Mouse (Mus musculus) natural killer cell, adult 2 months (primary cell): ENCODE measurements around the gene Gm10260.

Experiments used
- DNase-seq, 2 experiments: peaks; one replicate each; pipeline ENCODE4 v3.0.0; 2022; ENCODE audit warnings: low spot score in 2 of 2

The Gm10260 gene

DNA sequence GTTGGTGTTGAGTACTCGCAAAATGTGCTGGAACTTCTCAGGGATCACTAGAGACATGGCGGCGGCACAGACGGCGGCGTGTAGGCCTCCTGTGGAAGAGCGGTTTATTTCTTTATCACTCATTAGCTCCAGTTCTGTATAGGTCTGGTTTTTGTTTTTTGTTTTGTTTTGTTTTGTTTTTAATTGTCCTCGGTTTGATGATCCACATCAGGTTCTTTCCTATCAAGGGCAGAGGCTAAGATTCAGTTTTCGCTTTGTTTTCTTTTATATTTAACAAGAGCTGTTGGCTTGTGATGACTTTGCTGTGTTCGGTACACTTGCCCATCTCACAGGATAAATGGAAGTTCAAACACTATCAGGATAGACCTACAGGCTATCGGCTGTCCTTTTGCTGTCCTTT is at the start of gene Gm10260:
Gene Gm10260, minus strand, starts transcription at position 101 of the 400 bp plus-strand sequence.
- no peak for DNase-seq

DNA sequence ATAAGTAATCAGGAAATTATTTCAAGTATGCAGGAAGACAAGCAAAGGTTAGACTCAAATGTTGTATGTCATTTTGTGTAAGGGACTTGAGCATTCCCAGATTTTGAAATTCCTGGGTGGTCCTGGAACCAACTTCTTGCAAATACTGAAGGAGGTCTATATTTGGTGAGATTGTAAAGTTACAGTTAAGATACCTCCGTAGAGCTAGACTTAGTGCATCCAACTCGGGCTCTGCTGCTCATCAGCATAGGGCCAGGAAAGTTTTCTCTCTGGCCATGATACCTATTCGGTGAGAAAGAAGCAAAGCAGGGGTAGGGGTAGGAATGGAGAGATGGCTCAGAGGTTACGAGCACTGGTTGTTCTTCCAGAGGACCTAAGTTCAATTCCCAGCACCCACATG is 49.4 kb upstream of the Gm10260 start:
- DNase-seq: no peak

DNA sequence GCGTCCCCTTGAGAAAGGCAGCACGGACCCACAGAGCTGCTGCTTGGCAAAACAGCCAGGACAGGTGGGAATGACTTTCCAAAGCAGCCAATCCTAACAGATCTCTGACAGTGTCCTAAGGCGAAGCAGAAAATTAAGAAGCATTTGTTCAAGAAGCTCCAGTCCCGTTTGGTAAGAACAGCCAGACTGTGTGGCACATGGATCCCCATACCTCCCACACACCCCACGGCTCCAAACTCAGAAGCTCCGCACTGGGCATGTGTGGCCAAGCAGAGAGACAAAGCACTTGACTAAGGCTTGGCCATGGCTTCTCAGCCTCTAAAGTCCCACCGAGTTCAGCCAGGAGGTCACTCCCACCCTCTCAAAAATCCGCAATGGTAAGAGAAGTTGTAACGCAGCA is 45.5 kb upstream of the Gm10260 start:
- DNase-seq: no peak

DNA sequence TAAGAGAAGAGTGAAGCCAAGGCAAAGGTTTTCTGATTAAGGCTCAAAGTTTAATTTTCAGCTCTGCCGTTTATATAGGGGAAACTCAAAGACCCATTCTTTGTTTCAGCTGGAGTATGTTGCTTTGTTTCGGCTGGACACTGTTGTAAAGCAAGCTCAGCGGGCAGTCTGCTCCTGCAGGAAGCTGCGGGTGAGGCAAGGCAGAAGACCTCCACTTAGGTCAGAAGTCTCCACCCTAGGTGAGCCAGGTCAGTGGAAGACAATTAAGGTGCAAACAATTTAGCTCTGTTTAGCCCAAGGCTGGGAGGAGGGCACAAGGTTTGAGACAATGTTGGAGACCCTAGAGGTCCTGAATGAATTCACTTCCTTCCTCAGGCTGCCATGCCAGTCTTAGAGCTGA is 42.0 kb upstream of the Gm10260 start:
- no peak for DNase-seq

DNA sequence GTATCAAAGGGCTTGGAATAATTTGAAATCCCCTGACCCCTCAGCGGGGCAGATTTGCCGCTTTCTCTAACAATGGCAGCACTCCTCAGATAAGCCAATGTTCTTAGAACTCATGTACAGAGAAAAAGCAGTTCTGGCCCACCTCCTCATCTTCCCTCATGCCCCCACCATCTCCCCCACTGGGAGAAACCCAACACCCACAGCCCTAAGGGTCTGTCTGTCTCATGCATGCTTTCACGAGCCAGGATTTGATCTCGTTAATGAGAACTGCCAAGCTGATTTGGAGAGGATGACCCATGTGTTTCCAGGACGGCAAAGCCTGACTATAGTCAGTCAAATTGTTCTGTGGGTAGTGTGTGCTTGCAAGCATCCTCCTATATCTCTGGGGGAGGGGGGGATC is 37.0 kb upstream of the Gm10260 start:
- DNase-seq: no peak

DNA sequence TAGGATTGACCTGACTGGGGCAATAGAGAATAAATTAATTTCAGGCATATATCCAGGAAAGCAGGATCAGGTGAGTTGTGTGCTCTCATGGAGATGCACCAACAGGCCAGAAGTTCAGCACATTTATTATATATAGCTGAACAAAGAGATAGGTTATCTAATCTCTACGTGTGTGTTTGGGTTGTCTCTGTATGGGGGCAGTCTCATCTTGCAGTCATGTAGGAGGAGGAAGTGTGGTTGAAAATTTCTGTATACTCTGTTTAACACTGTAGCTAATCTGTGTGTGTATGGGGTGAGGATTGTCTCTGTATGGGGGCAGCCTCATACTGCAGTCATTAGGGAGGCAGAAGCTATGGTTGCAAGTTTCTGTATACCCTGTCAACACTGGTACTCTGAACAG is 34.3 kb upstream of the Gm10260 start:
- no peak for DNase-seq

DNA sequence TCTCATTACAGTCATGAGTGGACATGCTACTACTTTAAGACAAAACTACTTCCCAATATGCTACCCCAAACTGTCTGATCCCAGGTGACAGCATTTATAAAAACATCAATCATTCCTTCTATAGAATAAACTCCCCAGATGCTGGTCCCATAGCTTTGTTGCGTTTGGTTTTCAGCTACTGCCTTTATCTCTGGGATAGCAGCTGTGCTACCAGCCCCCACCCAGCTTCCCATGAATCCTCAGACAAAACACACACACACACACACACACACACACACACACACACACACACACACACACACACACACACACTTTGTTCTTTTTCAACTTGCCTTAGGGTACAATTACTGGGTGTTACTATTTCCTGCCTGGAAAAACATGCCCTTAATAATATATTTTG is 33.5 kb upstream of the Gm10260 start:
- DNase-seq: no peak

DNA sequence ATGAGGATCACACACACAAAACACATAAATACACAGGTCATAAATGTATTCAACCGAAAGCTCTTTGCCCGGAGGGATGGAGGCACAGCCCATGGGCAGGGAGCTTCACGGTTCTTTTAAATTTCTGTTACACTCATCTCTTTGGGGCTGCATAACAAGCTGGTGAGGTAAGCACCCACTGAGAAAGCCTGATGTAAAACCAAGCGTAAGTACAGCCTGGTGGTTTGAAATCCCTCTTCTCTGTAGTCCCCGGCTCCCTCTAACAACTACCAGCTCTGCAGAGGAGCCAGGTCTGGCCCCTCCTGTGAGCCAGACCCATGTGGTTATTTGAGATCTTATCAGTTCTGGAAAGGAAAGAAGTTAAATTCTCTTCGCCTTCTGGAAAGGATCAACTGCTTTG is 31.2 kb upstream of the Gm10260 start:
- no peak for DNase-seq

DNA sequence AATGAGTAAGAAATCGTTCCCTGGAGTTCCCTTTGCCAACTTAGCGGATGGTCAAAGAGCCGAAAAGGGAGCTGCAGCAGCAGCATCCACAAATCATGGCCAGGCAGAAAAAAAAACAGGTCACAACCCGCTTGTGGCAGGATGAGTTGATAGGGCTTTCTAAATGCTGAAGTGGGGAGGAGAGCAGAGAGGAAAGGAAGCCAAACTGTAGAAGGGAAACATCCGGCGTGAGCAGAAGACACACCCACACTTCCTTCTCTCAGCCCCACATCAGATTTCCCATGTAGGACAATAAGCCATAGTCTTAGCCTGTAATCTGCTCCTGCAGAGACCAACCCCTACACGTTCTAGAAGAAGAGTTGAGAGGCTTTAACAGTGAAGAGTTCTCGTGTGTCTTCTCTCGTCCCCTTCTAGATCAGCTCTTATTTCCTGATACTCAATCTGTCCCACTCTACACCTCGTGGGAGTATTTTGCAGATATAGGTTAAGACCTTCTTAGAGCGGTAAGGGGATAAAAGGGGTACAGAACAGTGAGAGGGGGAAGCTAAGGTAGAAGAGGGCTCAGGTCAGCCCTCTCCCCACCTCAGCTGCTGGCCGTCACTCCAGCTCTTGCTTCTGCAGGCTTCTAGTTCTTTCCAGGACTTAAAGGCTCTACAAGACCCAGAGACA is 29.5 kb upstream of the Gm10260 start:
- peak; percentile 3 to 7 for DNase-seq

DNA sequence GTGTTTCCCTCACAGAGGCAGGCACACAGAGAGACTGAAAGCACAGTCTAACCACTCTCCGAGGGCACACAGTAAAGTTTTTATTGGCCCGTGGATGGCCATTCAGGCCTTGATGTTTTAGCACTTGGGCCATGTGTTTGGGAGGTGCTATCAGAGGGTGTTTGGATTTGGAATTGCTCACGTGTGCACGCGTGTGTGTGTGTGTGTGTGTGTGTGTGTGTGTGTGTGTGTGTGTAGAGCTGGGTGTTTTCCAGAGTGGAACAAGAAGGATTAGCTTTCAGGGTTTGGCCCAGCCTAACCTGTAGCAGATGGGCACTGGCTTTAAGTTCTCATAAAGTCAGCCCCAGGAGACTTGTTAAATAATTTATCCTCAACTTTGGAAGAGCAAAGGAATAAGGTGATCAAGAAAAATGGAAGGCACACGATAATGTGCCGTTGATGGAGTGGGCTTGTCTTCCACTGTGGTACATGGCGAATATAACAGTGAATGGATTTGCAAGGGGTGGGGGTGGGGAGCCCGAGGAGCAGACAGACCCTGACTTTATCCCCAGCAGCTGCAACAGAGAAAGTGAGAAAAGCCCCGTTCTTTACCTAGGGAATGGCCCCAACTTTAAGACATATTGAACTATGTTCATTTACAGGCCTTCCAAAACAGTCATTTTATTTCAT is 24.9 kb upstream of the Gm10260 start:
- DNase-seq: no peak

DNA sequence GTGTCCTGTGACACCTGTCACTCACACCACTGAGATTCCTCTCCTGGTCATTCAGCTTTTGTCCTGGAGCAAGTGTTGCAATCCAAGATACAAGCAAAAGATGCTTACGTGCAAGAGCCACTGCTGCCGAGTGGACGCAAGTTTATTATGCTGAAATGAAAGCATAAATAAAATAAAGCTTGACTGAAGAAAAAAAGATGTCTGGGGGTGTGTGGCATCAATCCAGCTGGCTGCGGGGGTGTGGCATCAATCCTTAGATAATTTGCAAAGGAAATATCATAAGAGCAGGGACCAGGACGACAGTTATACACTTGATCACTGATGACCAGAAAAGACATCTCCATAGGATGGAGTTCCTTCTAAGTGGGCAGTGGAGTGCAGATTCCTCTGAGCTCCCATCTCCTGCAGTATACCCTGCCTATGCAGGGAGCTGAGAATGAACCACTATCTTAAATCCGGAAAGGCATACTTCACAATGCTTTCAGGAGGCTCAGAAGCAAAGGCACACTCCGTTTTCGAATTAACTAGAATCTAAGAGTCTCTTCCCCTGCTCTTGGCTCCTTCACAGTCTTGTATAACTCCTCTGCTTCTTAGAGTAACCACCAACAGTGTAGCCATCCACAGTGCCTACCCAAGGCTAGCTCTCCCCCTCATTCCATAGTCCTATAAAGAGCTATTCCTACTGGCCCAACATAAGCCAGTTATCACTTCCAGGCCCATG is 23.2 kb upstream of the Gm10260 start:
- DNase-seq: no peak

DNA sequence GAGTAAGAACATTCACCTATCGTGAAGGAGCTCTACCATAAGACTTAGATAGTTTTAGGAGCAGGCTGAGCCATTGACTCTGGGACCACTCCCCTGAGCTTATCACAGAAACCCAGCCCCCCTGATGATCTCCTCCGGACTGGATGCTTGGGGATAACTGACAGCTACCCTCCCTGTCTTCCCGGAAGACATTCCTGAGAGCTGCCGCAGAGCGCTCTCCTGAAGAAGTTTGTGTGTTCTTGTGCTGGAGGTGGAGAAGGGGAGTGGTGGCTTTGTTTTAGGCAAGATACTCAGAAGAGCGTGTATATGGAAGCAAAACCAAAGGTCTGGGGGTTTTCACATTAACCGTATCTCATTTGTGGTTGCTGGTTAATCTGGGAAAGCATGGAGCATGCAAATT is 21.6 kb upstream of the Gm10260 start:
- DNase-seq: no peak

DNA sequence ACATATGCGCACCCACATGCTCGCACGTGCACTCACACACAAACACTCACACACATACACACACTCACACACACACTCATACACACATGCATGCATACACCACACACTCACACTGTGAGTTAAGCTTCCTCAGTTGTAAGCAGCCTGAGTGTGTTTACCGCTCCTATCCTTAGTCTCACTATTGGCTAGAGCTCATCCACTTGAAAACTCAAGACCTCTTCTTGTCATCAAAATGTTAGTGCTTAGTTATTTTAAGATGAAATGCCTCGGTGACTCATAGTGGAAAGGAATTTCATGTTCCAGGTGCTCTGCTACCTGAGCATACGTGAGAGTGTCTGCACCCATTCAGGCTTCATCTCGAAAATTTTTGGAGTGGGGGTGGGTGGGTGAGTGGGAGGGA is 21.2 kb upstream of the Gm10260 start:
- no peak for DNase-seq

DNA sequence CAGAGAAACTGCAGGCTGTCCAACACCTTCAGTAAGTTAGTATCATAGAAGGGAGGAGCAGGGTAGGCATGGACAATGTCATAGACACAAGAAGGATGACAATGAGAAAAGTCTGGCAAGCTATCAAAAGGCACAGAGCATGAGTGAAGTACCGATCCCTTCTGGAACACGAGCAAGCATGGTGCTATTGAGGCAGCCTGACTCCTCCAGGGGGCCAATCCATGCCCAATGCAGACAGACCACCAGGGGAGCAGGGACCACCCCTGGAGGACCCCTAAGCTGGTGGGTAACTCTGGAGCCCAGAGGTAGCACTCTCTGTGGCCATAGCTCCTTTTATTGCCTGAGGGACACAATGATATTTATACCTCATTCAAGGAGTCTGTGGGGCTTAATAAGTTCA is 20.1 kb upstream of the Gm10260 start:
- DNase-seq: no peak

DNA sequence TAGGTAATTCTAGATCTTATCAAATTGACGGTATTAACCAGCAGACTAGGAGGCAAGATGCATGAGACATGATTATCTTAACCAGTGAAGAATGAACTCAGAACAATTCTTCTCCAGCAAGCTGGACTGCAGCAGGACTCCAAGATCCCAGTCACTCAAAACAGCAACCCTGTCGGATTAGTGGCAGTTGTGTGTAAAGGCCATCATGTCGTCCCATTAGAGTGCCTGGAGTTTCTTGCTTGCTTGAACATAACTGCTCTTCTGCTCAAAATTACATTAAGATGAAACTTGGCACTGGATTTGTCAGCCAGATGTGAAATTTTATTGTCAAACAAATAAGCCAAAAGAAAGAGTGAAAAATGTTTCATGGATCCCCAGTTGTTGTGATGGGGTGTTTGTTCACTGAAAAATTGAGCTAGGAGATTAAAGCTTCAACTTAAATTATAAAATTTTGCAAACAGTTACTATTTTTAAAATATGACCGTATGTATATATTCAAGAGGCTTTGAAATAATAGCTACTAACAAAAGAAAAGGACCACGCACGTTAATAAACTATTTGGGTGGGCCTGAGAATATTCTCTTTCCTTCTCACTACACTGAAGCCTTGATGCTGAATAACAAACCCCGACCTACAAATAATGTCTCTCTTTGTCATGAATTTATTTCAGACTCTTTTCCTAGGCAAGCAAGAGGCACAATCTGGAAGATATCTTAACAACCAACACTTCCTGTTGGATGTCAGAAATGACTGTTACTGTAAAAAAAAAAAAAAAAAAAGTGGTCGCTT is 19.4 kb upstream of the Gm10260 start:
- DNase-seq: no peak

DNA sequence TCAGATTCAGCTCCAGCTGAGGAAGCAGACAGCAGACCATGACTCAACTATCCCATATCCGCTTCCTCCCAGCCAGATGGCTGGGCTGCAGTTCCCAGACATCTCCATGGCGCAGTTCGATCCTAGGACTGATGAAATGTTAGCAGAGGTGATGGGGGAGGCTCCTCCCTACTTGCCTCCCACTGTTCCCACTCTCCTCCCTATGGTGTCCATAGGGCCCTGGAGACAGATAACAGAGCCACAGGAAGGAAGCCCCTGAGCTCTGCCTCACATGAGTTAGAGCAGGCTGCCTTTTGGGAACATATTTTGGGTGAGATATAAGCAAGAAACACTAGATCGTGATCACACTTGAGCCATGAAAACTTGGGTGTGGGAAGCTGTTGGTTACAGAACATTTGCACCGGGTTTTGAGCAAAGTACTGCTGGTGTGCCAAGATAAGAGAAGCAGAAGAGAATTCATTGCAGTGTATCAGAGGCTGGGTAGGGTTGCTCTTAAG is 18.3 kb upstream of the Gm10260 start:
- no peak for DNase-seq

DNA sequence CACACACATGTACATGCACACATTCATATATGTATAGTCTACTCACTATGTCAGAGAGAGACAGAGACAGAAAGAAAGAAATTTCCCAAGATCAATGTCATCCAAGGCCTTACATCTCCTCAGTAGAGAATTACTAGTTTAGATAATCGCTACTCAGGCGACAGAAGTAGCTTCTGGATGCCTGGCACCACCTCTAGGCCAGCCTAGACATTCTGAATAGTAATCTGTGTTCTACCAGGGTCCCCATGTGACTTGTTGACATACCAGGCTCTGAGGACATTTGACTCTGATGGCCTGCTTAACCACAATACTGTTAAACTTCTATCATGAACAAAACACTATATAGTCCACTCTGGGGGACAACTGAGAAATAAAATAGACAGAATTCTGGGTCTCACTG is 17.2 kb upstream of the Gm10260 start:
- DNase-seq: no peak

DNA sequence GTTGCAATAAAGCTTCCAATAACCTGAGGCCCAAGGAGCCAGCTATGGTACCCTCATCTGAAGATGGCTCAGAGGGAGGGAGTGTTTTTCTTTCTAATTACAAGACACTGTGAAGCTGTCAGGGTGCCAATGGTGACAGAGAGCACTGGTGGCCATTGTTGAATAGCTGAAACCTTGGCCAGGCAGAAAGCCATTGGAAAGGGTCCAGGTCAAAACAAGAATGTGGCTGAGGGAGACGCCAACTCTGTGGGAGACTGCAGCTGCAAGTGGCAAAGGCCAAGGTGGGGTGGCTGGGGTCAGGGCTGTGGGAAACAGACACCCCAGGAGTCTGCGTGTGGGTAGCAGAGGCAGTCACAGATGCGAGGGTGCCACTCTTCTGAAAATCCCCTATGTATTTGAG is 16.3 kb upstream of the Gm10260 start:
- DNase-seq: no peak

DNA sequence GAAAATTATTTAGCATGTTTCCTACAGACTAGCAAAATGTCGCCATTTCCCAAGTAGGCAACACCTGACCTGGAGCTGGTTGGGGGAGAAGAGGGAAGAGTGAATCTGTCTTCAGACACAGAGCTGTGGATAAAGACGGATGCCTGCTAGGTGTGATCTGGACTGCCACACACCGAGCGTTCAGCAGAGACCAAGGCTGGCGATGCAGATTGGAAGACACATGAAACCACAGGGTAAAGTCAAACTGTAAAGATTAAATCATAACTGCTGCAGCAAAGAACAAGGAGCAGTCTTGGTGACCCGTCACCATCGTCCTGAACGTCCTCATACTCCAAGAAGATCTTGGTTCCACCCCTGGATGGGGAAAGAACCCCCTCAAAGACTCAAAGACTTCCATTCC is 15.5 kb upstream of the Gm10260 start:
- DNase-seq: no peak

DNA sequence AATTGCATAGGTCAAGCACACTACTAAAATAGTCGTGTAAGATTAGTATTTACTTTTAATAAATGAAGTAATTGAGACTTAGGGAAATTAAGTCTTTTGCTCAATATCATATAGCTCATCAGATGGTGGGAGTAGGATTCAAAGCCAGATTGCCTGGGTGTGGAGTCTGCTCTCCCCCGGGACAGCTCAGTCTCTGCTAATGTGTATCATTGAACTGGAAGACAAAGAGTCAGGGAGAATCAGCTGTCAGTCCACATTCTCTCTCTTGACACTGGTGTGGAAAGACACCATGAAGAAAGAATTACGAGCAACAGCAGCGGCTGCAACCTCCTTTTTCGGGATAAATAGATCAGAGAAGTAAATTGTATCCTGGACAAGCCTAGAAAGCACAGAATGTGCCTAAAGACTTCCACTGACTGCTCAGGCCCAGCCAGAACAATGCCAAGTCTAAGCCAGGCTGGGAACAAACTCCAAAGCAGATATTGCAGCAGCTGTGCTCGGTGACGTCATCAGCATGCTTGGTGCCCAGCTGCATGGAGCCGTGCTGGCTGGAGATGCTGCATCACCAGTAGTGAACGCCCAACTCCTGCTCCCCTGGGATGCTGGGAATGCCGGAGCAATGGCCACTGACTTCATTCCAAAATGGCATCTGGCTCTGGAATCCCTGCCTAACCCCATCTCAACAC is 14.5 kb upstream of the Gm10260 start:
- no peak for DNase-seq

DNA sequence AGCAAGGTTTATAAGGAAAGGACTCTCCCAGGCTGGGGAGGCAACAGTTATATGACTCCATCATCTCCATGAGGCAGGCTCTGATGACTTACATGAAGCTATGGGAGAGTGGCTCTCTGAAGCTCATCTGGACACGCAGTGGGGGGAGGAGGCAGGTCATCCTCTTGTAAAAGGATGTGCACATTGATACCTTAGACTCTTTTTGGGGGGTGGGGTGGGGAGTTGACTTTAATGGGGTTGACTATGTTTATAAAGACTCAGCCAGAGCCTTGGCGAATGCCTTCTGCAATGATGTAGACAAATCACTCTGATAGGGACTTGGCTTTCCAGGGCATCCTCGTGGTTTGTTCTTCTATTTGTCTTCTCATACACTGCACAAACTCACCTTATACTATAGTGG is 8.8 kb upstream of the Gm10260 start:
- DNase-seq: no peak

DNA sequence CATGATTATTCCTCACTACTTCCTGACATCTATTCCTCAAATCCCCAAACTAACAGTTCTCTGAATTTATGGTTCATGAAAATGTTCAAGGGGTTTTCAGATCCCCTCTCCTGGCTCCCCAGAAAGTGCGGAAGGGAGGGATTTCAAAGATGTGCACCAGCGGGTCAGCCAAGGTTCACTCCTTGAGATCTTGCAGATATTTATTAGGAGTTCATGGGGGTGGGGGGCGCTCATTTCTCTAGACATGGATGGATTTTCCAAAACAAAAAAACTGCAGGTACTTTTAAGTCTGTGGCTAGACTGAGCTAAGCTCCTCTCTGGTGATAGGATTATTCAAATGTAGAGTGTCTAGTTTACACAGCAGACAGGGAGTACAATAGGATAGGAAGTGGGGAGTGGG is 8.4 kb upstream of the Gm10260 start:
- no peak for DNase-seq
